Mouse (Mus musculus) G1E (cell line): ENCODE results near the gene Auts2. TPM values are rescaled to one million over a fixed set of nuclear protein-coding genes. Genes with fewer than 3 reads are reported as not detected.

Experiments used
- ATAC-seq: 2 replicates; pipeline ENCODE4 v1.8.0; 2016; ENCODE audit warnings: mild to moderate bottlenecking; ENCODE audit not compliant: insufficient number of reproducible peaks, poor library complexity, low FRiP score, severe bottlenecking; ENCODE audit errors: extremely low read depth
- DNase-seq: peaks from one replicate; pipeline ENCODE4 v3.0.0; 2012; ENCODE audit warnings: low spot score
- H3K27me3 ChIP-seq: 2 replicates; pipeline ENCODE4 v1.6.1; 2012; ENCODE audit warnings: mild to moderate bottlenecking, low read length, inconsistent platforms; ENCODE audit not compliant: insufficient read depth
- H3K36me3 ChIP-seq: replicated peaks from 2 replicates; pipeline ENCODE3; 2012; ENCODE audit warnings: mild to moderate bottlenecking, inconsistent platforms
- H3K4me1 ChIP-seq: 2 replicates; pipeline ENCODE4 v1.6.1; 2012; ENCODE audit warnings: low read depth, low read length, inconsistent platforms, mixed read lengths; ENCODE audit not compliant: insufficient read depth
- H3K4me3 ChIP-seq: 2 replicates; pipeline ENCODE4 v1.5.1; 2012; ENCODE audit warnings: low read depth, mild to moderate bottlenecking, inconsistent platforms, low read length, moderate library complexity, mixed read lengths
- H3K9me3 ChIP-seq: replicated peaks from 2 replicates; pipeline ENCODE4 v1.6.1; 2012; ENCODE audit warnings: inconsistent platforms
- CTCF ChIP-seq: IDR thresholded peaks from 2 replicates; pipeline ENCODE4 v1.5.1; 2012; ENCODE audit warnings: low read depth, low read length, inconsistent platforms, mixed read lengths
- GATA1 ChIP-seq: IDR thresholded peaks from 2 replicates; pipeline ENCODE4 v1.6.1; 2012; ENCODE audit warnings: borderline replicate concordance, low read length, inconsistent platforms, mixed read lengths
- GATA2 ChIP-seq: IDR thresholded peaks from 2 replicates; pipeline ENCODE4 v1.6.1; 2012; ENCODE audit warnings: low read depth, low read length, inconsistent platforms, borderline replicate concordance
- POLR2AphosphoS5 ChIP-seq: IDR thresholded peaks from 2 replicates; pipeline ENCODE4 v1.6.1; 2012; ENCODE audit warnings: low read depth, low read length, inconsistent platforms; ENCODE audit not compliant: insufficient replicate concordance
- TAL1 ChIP-seq: conservative IDR thresholded peaks from 2 replicates; pipeline ENCODE4 v1.6.1; 2012; ENCODE audit warnings: low read depth, low read length, inconsistent platforms, mixed read lengths
- polyA plus RNA-seq: library from polyadenylated mRNA; stranded (reverse); fragments of >175 nt; gene quantifications from 2 replicates; pipeline ENCODE4 v1.2.3, GENCODE M21; 2012
- total RNA-seq, 2 experiments: library from RNA; stranded (forward) in 1 of 2; stranded (reverse) in 1 of 2; fragments of 200-1000 nt in 1 of 2; fragments of >200 nt in 1 of 2; fragmentation: Nextera tagmentation in 1 of 2; gene quantifications; 2 replicates each; pipeline ENCODE4 v1.2.3; 2014 to 2017

The Auts2 gene
- total and polyA plus RNA-seq, 3 experiments, result 0.09 to 1.3 (median 0.90) TPM

DNA sequence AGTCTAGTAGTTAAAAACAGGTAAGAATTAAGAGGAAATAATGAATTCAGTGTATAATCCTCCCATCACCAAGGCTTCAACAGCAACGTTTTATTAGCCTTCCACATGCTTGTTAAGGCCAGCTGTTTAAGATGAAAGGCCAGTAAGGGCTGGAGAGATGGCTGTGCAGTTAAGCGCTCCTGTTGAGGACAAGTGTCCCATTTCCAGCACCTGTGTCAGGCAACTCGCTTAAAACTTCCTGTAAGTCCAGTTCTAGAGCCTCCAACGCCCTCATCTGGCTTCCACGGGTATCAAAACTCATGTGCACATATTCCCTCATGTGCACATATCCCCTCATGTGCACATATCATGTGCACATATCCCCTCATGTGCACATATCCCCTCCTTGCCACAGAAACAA is 41.1 kb downstream of the Auts2 start:
- Histone ChIP-seq H3K4me3 (no peak overlapping the region), H3K27me3 (no peaks in the 10 kb centered on the region), H3K4me1 (peaks cover 2% of the 10 kb centered on the region; the same call in 1 of the 2 replicates), H3K9me3 (no peaks in the 10 kb centered on the region), H3K36me3 (no peaks in the 10 kb centered on the region)
- ATAC-seq (no peak), DNase-seq (no peak)
- TF ChIP-seq GATA1 (no peak), TAL1 (no peak), POLR2AphosphoS5 (no peak), CTCF (no peak), GATA2 (no peak)

DNA sequence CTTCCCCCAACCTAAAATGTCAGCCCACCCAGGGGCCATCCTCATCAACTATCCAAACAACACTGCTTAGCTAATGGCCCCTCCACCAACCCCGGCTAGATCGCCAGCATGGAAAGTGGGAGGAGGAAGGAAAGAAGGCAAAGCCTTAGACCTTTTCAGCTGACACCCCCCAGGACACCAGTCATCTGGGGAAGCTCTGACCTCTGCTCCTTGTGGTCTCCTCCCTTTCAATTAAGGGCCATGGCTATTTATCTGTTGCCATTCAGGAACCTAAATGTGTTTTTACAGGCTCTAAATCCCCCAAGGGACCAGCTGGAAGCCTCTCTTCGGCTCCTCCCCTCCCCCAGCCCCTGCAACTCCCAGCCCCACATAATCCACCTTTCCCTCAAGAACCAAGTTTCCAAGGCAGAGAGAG is 42.3 kb downstream of the Auts2 start:
- ATAC-seq (no peak), DNase-seq (no peak)
- Histone ChIP-seq H3K27me3 (no peaks in the 10 kb centered on the region), H3K4me3 (no peak overlapping the region), H3K4me1 (peaks cover 2% of the 10 kb centered on the region; the same call in 1 of the 2 replicates), H3K36me3 (no peaks in the 10 kb centered on the region), H3K9me3 (no peaks in the 10 kb centered on the region)
- TF ChIP-seq GATA2 (no peak), POLR2AphosphoS5 (no peak), GATA1 (no peak), CTCF (no peak), TAL1 (no peak)

DNA sequence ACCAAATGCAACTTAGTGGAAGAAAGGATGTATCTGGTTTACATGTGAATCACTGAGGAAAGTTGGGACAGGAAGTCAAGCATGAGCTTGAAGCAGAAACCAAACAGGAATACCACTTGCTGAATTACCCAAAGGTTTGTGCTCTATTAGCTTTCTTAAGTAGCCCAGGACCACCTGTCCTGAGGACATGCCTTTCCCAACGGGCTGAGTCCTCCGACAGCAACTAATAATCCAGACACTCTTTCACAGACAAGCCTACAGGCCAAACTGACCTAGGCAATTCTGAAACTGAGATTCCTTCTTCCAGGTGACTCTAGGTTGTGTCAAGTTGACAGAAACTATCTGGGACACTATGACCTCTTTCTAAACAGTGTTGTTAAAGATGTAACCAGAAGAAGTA is 44.2 kb downstream of the Auts2 start:
- H3K4me1 ChIP-seq, result peaks cover 2% of the 10 kb centered on the region; the same call in 1 of the 2 replicates
- ATAC-seq (no peak), DNase-seq (no peak)
- no peaks in the 10 kb centered on the region for H3K27me3 ChIP-seq
- no peaks in the 10 kb centered on the region for H3K36me3 ChIP-seq
- TF ChIP-seq TAL1 (no peak), CTCF (no peak), GATA1 (no peak), POLR2AphosphoS5 (no peak), GATA2 (no peak)
- no peak overlapping the region for H3K4me3 ChIP-seq
- H3K9me3 ChIP-seq, result no peaks in the 10 kb centered on the region

DNA sequence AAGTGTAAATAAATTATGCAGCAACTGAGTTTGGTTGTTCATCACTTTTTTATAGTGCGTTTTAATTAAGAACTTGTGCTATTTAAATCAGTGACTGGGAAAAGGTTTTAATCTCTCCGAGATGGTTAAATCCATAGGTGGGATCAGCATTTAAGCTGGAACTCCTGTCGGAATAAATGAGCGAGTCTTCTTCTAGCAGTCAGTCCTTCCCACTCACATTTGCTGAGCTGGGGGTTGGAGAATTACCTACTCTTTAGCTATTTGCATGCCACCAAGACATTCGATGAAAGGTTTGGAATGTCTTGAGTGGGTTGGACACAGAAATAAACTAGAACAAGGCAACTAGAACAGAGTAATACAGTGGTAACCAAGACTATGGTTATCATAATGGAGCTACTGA is 45.1 kb downstream of the Auts2 start:
- no peaks in the 10 kb centered on the region for H3K36me3 ChIP-seq
- no peaks in the 10 kb centered on the region; the same call in 1 of the 2 replicates for H3K27me3 ChIP-seq
- ATAC-seq (no peak), DNase-seq (no peak)
- no peak overlapping the region for H3K4me3 ChIP-seq
- TF ChIP-seq GATA2 (no peak), GATA1 (no peak), TAL1 (no peak), POLR2AphosphoS5 (no peak), CTCF (no peak)
- H3K4me1 ChIP-seq, result peaks cover 2% of the 10 kb centered on the region; the same call in 1 of the 2 replicates
- no peaks in the 10 kb centered on the region for H3K9me3 ChIP-seq

DNA sequence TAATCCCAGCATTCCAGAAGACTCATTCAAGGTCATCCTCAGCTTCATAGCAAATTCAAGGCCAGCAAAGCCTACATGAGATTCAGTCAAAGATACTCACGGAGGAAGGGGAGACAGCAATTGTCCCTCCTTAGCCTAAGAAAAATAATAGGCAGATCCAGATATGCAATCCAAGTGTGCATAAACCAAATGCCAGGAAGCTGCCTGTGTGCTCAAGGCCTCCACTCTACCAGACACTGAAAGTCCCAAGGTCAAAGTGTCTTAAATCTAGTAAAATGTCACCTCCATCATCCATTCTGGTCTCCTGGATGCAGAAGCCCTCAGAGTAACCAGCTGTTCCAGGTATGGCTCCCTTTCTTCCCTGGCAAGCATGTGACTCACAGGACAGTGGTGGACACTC is 50.4 kb downstream of the Auts2 start:
- Histone ChIP-seq H3K36me3 (no peaks in the 10 kb centered on the region), H3K4me3 (no peak overlapping the region), H3K4me1 (no peaks in the 10 kb centered on the region), H3K27me3 (no peaks in the 10 kb centered on the region; the same call in 1 of the 2 replicates), H3K9me3 (no peaks in the 10 kb centered on the region)
- DNase-seq (no peak), ATAC-seq (no peak)
- no peak for TF ChIP-seq CTCF
- no peak for TF ChIP-seq TAL1

DNA sequence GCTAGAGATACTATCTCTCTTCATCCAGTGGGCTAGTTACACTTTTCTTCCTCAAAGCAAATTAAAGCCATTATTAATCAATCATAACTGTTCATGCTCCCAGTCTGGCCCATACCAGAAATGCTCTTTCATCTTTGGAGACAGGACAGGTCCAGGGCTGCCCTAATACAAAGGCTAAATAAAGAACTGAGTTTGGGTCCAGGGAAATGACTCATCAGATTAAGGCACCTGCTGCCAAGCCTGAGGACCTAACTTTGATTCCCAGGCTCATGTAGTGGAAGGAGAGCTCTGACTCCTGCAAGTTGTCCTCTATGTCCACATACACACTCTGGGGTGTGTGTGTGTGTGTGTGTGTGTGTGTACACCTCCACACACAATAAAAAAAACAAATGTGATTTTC is 51.1 kb downstream of the Auts2 start:
- Histone ChIP-seq H3K4me3 (no peak overlapping the region), H3K27me3 (no peaks in the 10 kb centered on the region; the same call in 1 of the 2 replicates), H3K4me1 (no peaks in the 10 kb centered on the region), H3K9me3 (no peaks in the 10 kb centered on the region), H3K36me3 (no peaks in the 10 kb centered on the region)
- TF ChIP-seq POLR2AphosphoS5 (no peak), GATA2 (no peak), GATA1 (no peak), TAL1 (no peak), CTCF (no peak)
- ATAC-seq (no peak), DNase-seq (no peak)

DNA sequence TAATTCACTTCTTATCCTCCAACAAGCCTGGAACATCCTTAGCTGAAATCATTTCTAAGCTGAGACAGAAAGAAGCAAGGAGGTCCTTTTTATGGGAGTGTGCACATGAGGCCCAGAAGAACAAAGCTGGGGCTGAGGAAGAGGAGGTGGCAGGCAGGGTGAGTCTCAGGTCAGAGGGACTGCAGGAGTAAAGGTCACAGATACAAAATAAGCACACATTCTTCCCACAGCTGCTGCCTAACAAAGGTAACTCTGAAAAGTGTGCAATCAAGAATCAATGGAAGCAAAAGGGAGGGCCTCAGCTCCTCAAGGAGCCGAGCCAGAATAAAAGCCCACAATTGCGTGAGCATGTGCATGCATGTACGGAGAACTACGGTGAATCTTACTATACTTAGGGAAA is 51.6 kb downstream of the Auts2 start:
- ATAC-seq, result no peak
- no peaks in the 10 kb centered on the region; the same call in 1 of the 2 replicates for H3K27me3 ChIP-seq

More for the DNA sequence above, 51.6 kb downstream of the Auts2 start:
- no peak for TF ChIP-seq TAL1
- TF ChIP-seq GATA1, result no peak
- no peak for TF ChIP-seq CTCF
- no peaks in the 10 kb centered on the region for H3K9me3 ChIP-seq
- H3K4me1 ChIP-seq, result no peaks in the 10 kb centered on the region
- H3K36me3 ChIP-seq, result no peaks in the 10 kb centered on the region
- no peak overlapping the region for H3K4me3 ChIP-seq
- no peak for DNase-seq
